Mouse (Mus musculus) kidney, postnatal 36 days (tissue): ENCODE results near the gene Tlk1.
"Not testable (repeated sequence)": the region's sequence is repeated elsewhere in the genome, so short reads cannot be mapped to it uniquely, and the experiment has no call there.

Experiments used
- DNase-seq, 2 experiments: peaks; one replicate each; pipeline ENCODE4 v3.0.0; 2021 to 2022; ENCODE audit warnings: mixed read lengths in 2 of 2

Tlk1 gene

GRCm38 (mm10) chr2:70831709-70832350, 6.3 kb upstream of the Tlk1 start:
- no peak for DNase-seq

- DNase-seq = no peak
Observed at GRCm38 (mm10) chr2:70830683-70831082, 5.2 kb upstream of the Tlk1 start.

DNA sequence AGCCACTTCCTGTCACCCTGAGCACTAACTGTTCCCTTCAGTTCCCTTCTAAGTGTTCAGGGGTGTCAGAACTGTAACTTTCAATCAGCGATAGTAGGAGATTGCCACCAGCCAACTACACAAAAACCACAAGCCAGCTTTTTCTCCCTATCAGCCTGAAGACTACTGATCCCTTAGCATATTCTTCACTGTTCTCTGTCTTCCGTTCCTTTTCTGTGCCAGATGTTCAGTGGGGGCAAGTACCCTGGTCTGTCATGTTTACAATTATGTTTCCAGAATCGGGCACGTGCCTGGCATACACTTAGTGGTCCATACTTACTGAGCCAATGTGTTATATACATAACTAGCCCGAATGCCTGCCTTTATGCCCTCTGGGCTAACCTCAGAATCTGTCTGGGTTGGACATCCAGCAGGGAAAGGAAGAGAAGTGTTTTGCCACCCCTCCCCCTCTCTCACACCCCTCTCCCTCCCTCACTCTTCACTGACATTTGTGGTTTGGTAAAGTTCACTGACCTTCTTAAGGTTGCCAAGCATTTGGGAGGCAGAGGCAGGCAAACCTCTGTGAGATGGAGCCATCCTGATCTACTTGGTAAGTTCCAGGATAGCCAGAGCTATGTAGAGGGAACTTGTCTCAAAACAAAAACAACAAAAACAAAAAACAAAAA, 4.5 kb upstream of the Tlk1 start:
- no peak for DNase-seq

- no peak for DNase-seq
Observed at GRCm38 (mm10) chr2:70827780-70828179, 2.3 kb upstream of the Tlk1 start.

GRCm38 (mm10) chr2:70826436-70827230, 1.1 kb upstream of the Tlk1 start:
- no peak for DNase-seq

GRCm38 (mm10) chr2:70824838-70825370, 624 bp downstream of the Tlk1 start:
- peak; percentile 66 to 73 for DNase-seq

- peak; percentile 36 to 49 for DNase-seq
Observed at GRCm38 (mm10) chr2:70823926-70824800, 1.4 kb downstream of the Tlk1 start.

GRCm38 (mm10) chr2:70823434-70823833, 2.1 kb downstream of the Tlk1 start:
- no peak for DNase-seq

DNA sequence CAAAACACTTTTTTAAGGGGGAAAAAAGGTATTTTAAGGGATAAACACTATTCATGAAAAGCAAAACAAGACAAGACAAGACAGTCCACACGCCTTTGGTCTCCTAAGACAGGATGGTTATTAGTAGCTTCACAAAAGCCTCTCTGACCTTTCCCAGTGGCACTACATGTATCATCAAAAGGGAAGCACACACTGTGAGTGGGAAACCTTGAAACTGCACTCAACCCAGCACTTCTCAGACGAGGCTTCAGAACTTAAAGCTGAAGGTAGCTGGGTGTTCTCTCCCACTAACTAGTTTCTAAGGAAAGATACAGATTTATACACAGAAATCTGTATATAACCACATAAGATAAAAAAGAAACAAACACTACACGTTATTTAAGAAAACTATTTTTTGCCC, 8.6 kb downstream of the Tlk1 start:
- DNase-seq = no peak

- no peak for DNase-seq
Observed at GRCm38 (mm10) chr2:70816016-70816415, 9.5 kb downstream of the Tlk1 start.

DNA sequence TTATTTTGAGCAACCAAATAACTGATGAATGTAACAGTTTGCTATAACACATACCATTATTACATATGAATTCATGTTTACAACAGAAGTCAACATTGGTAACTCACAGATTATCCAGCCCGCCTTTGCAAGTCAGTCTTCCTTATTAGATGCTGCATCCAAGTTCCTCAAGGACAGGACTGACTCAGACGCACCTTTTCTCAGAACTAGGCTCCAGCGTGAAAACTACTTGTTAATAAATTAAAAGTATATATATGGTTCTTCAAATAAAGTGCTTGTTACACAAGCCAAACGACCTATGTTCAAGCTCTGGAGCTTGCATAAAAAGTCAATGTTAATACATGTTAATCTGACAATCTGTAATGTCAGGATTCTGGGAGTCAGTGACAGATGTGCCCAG, 11.9 kb downstream of the Tlk1 start:
- no peak for DNase-seq

DNA sequence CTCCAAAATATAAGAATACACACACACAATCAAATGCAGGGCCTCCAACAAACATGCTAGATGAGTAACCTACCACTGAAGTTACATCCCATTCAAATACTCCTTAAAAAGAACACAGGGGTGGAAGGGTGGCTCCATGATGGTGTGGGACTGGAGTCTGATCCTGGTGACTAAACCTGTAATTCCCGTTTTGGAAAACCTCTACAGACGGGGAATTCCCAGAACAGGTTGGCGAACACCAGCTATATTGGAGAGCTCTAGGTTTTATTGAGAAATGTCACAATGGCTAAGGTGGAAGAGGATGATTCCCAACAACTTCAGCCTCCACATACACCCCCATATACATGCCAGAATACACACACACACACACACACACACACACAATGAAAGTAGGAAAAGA, 14.1 kb downstream of the Tlk1 start:
- DNase-seq = no peak

DNA sequence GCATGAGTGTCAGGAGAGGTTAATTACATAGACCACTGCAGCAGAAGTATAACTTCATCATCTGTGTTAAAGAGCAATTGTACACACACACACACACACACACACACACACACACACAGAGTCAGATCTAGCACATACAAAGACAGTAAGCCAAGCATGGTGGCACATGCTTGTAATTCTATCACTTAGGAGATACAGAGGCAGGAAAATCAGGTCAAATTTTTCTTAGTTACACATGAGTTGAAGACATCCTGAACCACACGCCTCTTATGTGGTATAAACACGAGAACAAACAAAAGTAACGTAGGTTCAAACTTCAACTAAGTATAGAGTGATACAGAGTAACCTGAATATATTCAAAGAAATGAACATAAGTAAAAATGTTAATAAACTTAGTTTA, 15.6 kb downstream of the Tlk1 start:
- no peak for DNase-seq

GRCm38 (mm10) chr2:70808681-70809080, 16.8 kb downstream of the Tlk1 start:
- DNase-seq = no peak

DNA sequence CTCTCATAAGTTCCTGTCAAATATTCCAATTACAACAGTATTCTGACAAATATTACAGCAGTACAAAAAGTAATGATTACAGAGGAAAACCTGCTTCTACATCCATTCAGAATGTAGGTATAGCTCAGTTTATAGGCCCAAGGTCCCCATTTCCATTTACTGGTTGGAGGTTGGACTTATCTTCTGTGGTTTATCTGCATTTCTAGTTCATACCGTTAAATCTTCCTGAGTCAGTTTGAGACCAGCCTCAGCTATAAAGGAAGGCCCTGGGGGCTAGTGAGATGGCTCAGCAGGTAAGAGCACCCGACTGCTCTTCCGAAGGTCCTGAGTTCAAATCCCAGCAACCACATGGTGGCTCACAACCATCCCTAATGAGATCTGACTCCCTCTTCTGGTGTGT, 17.9 kb downstream of the Tlk1 start:
- DNase-seq = not testable (repeated sequence)

DNA sequence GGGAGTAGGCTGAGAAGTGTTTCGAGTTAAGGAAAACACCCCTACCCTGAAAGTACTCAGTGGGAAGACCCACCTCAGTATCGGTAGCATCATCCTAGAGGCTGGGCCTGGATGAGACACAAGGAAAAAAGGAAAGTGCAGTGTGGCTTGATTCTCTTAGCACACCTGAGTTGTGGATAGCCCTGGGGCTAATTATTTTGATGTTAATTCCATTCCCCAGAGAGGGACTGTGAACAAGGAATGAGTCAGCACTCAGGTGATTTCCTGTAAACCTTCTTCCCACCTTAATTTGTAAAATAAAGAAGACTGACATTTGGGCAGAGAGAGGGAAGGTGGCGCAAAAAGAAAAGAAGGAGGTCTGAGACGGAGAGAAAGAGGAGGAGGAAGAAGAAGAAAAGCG, 19.5 kb downstream of the Tlk1 start:
- DNase-seq = no peak

DNA sequence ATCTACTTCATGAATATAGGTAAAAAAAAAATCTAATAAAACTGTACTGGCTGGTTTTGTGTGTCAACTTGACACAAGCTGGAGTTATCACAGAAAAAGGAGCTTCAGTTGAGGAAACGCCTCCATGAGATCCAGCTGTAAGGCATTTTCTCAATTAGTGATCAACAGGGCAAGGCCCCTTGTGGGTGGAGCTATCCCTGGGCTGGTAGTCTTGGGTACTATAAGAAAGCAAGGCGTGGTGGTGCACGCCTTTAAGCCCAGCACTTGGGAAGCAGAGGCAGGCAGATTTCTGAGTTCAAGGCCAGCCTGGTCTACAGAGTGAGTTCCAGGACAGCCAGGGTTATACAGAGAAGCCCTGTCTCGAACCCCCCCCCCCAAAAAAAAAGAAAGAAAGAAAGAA, 21.8 kb downstream of the Tlk1 start:
- not testable (repeated sequence) for DNase-seq

DNA sequence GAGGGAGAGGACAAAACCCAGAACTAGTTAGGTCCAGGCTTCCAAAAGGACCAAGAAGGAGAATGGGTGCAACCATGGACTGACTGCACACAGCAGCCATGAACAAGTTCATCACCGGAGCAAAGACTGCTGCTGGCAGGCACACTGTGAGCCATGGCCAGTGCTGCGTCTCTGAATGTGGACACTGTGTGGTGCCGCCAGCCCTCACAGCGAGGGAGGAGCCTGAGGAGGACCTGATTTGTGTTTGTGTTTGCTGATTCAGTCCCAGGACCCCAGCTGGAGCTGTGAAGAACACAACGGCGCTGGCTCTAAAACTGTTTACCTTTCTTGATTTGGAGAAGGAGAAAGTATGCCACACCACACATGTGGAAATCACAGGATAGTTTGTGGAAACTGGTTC, 22.9 kb downstream of the Tlk1 start:
- peak; percentile 19 to 47 for DNase-seq

DNA sequence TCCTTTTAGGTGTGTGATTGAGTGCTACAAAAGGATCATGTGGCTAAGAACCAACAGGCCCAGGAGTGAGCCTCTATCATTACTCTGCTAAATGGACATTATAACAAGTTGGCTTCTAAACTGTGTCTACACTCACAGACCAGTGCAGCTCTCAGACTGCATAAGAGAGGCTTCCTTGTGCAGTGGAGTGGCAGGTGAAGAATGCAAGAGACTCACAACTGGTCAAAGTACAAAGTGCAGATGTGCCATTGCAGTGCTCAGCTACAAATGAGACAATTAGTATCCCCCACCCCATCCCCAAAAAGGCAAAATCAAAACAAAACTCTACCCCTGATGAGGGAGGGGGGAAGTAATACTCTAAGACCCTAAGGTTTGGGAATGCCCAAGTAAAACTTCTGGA, 24.0 kb downstream of the Tlk1 start:
- DNase-seq = peak; percentile 44 to 63

DNA sequence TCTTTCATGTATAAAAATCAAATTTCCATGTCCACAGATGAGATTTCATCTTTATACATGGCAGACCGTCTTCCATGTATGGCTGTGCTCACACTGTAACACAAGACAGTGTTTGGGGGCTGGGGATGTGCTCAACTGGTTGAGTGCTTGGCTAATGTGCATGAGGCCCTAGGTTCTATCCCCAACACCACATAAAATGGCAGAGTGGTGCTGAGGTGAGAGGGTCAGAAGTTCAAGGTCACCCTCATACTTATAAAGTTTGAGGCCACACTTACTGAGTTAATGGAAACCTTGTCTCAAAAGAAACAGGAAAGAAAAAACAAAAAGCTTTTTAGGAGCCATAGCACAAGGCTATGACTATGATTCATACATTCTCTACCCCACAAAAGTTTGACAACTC, 25.1 kb downstream of the Tlk1 start:
- DNase-seq = no peak

DNA sequence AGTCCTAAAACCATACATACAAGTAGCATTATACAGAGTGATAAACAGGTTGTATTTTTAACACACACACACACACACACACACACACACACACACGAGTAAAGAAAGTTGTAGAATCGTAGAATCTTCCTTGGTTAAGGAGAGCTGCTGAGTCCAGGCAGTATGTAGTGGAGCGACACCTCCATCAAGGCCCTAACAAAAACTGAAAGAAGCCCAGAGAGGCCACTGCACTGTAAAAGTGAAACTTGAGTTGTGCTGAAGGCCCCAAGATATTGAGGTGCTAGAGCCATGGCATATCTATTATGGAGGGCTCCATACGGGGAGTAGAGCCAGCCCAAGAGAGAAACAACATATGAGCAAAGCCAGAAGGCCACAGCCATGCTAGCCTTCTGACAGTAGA, 32.3 kb downstream of the Tlk1 start:
- no peak for DNase-seq

GRCm38 (mm10) chr2:70790246-70790645, 35.3 kb downstream of the Tlk1 start:
- DNase-seq = no peak

GRCm38 (mm10) chr2:70789331-70789730, 36.2 kb downstream of the Tlk1 start:
- DNase-seq = no peak
